Mouse (Mus musculus) kidney, adult 2 months (tissue): ENCODE results near the gene Alg9.
A peak's percentile ranks its signal among the peaks of the same experiment; 100 is the strongest.

Experiments used
- CTCF ChIP-seq: fragments of 200-500 bp; conservative IDR thresholded peaks from 2 replicates; pipeline ENCODE4 v1.5.1; 2011; ENCODE audit warnings: low read depth, mild to moderate bottlenecking, control low read depth, low read length, moderate library complexity, mixed read lengths; ENCODE audit not compliant: insufficient read depth, insufficient read length
- POLR2A ChIP-seq: fragments of 200-500 bp; IDR thresholded peaks from one replicate; pipeline ENCODE4 v1.6.1; 2011; ENCODE audit warnings: low read depth, low read length, control low read depth

- TF ChIP-seq CTCF: peak; percentile 52
- TF ChIP-seq POLR2A: no peak
These were observed 11.5 kb upstream of the Alg9 start for GRCm38 (mm10) chr9:50763331-50763730.
